Mouse (Mus musculus): Measurements from ENCODE around the gene Arl5b. TPM values are rescaled to one million over a fixed set of nuclear protein-coding genes. Genes with fewer than 3 reads are reported as not detected.

The Arl5b gene
- polyA plus RNA-seq, 1 experiment, result 10.9 TPM

- Histone ChIP-seq H3K4me3 (ENCODE audit: control insufficient read depth, insufficient read depth, low read length) (no peak overlapping the region), H3K4me1 (replicated peaks; ENCODE audit: control insufficient read depth, insufficient read depth, low read length) (no peaks in the 10 kb centered on the region), H3K27ac (ENCODE audit: control insufficient read depth, insufficient read depth, low read length) (no peak overlapping the region), H3K36me3 (ENCODE audit: control insufficient read depth, insufficient read depth, low read length) (no peaks in the 10 kb centered on the region), H3K27me3 (ENCODE audit: control insufficient read depth, insufficient read depth, low read length) (no peaks in the 10 kb centered on the region)
- no peak for TF ChIP-seq POLR2A (IDR thresholded peaks at IDR 0.05; ENCODE audit: control insufficient read depth, extremely low read depth, insufficient read depth, low read length, poor library complexity)
- 55% methylated on average over 3 of the region's 3 CpGs for WGBS
- DNase-seq, result no peak
These were observed 47.4 kb downstream of the Arl5b start for GRCm38 (mm10) chr2:15096514-15097090.

- H3K4me3 ChIP-seq (ENCODE audit: control insufficient read depth, insufficient read depth, low read length), result no peak overlapping the region
- TF ChIP-seq POLR2A (IDR thresholded peaks at IDR 0.05; ENCODE audit: control insufficient read depth, extremely low read depth, insufficient read depth, low read length, poor library complexity) (no peak), CTCF (IDR thresholded peaks at IDR 0.05; ENCODE audit: borderline replicate concordance, control insufficient read depth, extremely low read depth, insufficient read depth, low read length, poor library complexity) (no peak)
- H3K4me1 ChIP-seq (replicated peaks; ENCODE audit: control insufficient read depth, insufficient read depth, low read length), result no peaks in the 10 kb centered on the region
- no peak overlapping the region for H3K27ac ChIP-seq (ENCODE audit: control insufficient read depth, insufficient read depth, low read length)
- no peaks in the 10 kb centered on the region for H3K36me3 ChIP-seq (ENCODE audit: control insufficient read depth, insufficient read depth, low read length)
- no peak for DNase-seq
- WGBS, result 6% methylated on average over 1 of the region's 1 CpGs
- no peaks in the 10 kb centered on the region for H3K27me3 ChIP-seq (ENCODE audit: control insufficient read depth, insufficient read depth, low read length)
These were observed 55.2 kb downstream of the Arl5b start for GRCm38 (mm10) chr2:15104386-15104785.

- no peak overlapping the region for H3K27ac ChIP-seq (ENCODE audit: control insufficient read depth, insufficient read depth, low read length)
- DNase-seq, result no peak
- 51% methylated on average over 2 of the region's 2 CpGs for WGBS
- no peaks in the 10 kb centered on the region for H3K36me3 ChIP-seq (ENCODE audit: control insufficient read depth, insufficient read depth, low read length)
- H3K4me3 ChIP-seq (ENCODE audit: control insufficient read depth, insufficient read depth, low read length), result no peak overlapping the region
- no peak for TF ChIP-seq POLR2A (IDR thresholded peaks at IDR 0.05; ENCODE audit: control insufficient read depth, extremely low read depth, insufficient read depth, low read length, poor library complexity)
- TF ChIP-seq CTCF (IDR thresholded peaks at IDR 0.05; ENCODE audit: borderline replicate concordance, control insufficient read depth, extremely low read depth, insufficient read depth, low read length, poor library complexity), result no peak
- H3K4me1 ChIP-seq (replicated peaks; ENCODE audit: control insufficient read depth, insufficient read depth, low read length), result no peaks in the 10 kb centered on the region
- H3K27me3 ChIP-seq (ENCODE audit: control insufficient read depth, insufficient read depth, low read length), result no peaks in the 10 kb centered on the region
These were observed 62.1 kb downstream of the Arl5b start for GRCm38 (mm10) chr2:15111290-15111689.

- no peaks in the 10 kb centered on the region for H3K36me3 ChIP-seq (ENCODE audit: control insufficient read depth, insufficient read depth, low read length)
- H3K4me3 ChIP-seq (ENCODE audit: control insufficient read depth, insufficient read depth, low read length), result no peak overlapping the region
- no peak for DNase-seq
- WGBS, result 0% methylated on average over 1 of the region's 1 CpGs
- no peaks in the 10 kb centered on the region for H3K27me3 ChIP-seq (ENCODE audit: control insufficient read depth, insufficient read depth, low read length)
- TF ChIP-seq POLR2A (IDR thresholded peaks at IDR 0.05; ENCODE audit: control insufficient read depth, extremely low read depth, insufficient read depth, low read length, poor library complexity), result no peak
- no peak for TF ChIP-seq CTCF (IDR thresholded peaks at IDR 0.05; ENCODE audit: borderline replicate concordance, control insufficient read depth, extremely low read depth, insufficient read depth, low read length, poor library complexity)
- H3K27ac ChIP-seq (ENCODE audit: control insufficient read depth, insufficient read depth, low read length), result no peak overlapping the region
- H3K4me1 ChIP-seq (replicated peaks; ENCODE audit: control insufficient read depth, insufficient read depth, low read length), result no peaks in the 10 kb centered on the region
These were observed 62.7 kb downstream of the Arl5b start for GRCm38 (mm10) chr2:15111808-15112440.

- WGBS, result 83% methylated on average over 6 of the region's 6 CpGs
These were observed 63.5 kb downstream of the Arl5b start for GRCm38 (mm10) chr2:15112741-15113140.

GRCm38 (mm10) chr2:15121217-15121680 lies 72.1 kb downstream of the Arl5b start:
- no peak overlapping the region for H3K4me3 ChIP-seq (ENCODE audit: control insufficient read depth, insufficient read depth, low read length)
- TF ChIP-seq CTCF (IDR thresholded peaks at IDR 0.05; ENCODE audit: borderline replicate concordance, control insufficient read depth, extremely low read depth, insufficient read depth, low read length, poor library complexity) (no peak), POLR2A (IDR thresholded peaks at IDR 0.05; ENCODE audit: control insufficient read depth, extremely low read depth, insufficient read depth, low read length, poor library complexity) (no peak)
- no peaks in the 10 kb centered on the region for H3K36me3 ChIP-seq (ENCODE audit: control insufficient read depth, insufficient read depth, low read length)
- H3K27me3 ChIP-seq (ENCODE audit: control insufficient read depth, insufficient read depth, low read length), result no peaks in the 10 kb centered on the region
- H3K27ac ChIP-seq (ENCODE audit: control insufficient read depth, insufficient read depth, low read length), result no peak overlapping the region
- DNase-seq, result no peak
- H3K4me1 ChIP-seq (replicated peaks; ENCODE audit: control insufficient read depth, insufficient read depth, low read length), result no peaks in the 10 kb centered on the region
- 95% methylated on average over 1 of the region's 1 CpGs for WGBS

More at GRCm38 (mm10) chr2:15112741-15113140, 63.5 kb downstream of the Arl5b start:
- Histone ChIP-seq H3K27ac (ENCODE audit: control insufficient read depth, insufficient read depth, low read length) (no peak overlapping the region), H3K4me3 (ENCODE audit: control insufficient read depth, insufficient read depth, low read length) (no peak overlapping the region), H3K27me3 (ENCODE audit: control insufficient read depth, insufficient read depth, low read length) (no peaks in the 10 kb centered on the region), H3K4me1 (replicated peaks; ENCODE audit: control insufficient read depth, insufficient read depth, low read length) (no peaks in the 10 kb centered on the region), H3K36me3 (ENCODE audit: control insufficient read depth, insufficient read depth, low read length) (no peaks in the 10 kb centered on the region)
- TF ChIP-seq POLR2A (IDR thresholded peaks at IDR 0.05; ENCODE audit: control insufficient read depth, extremely low read depth, insufficient read depth, low read length, poor library complexity) (no peak), CTCF (IDR thresholded peaks at IDR 0.05; ENCODE audit: borderline replicate concordance, control insufficient read depth, extremely low read depth, insufficient read depth, low read length, poor library complexity) (no peak)
- DNase-seq, result no peak

Other genes with a start within 250 kb of the Arl5b start
- gene Nsun6, start 5.7 kb downstream of the Arl5b start, polyA plus RNA-seq (2012; rRNA removed), result 2.4 and 2.8 TPM in 2 replicates

Data from thymus, adult 2 months (tissue).